Mouse (Mus musculus): ENCODE measurements around the gene Jmy. TPM values are rescaled to one million over a fixed set of nuclear protein-coding genes. Genes with fewer than 3 reads are reported as not detected.

Jmy gene
- polyA plus RNA-seq, 1 experiment from 2014 or later = 2.3 TPM

DNA sequence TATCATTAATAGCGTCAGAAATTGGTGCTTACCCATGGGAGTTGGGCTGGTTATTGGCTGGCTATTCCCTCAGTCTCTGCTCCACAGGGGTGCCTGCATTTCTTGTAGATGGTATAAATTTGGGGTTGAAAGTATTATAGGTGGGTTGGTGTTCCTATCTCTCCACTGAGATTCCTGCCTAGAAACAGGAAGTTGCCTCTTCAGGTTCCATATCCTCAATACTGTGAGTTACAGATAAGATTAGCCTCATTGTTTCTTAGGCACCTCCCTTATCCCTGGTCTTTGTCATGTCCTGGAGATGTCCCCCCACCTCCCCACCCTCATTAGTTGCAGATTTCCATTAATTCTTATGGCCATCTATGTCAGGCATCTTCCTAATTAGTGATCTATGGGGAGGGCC lies 115.1 kb downstream of the Jmy start:
- no peaks in the 10 kb centered on the region for H3K9me3 ChIP-seq
- H3K4me1 ChIP-seq = 0 out of 2 replicates have a peak, but pooled peaks cover 6% of the 10 kb centered on the region
- H3K27me3 ChIP-seq (ENCODE audit: poor library complexity, severe bottlenecking) = no peaks in the 10 kb centered on the region
- 95% methylated on average over 1 of the region's 1 CpGs for whole genome bisulfite sequencing
- H3K27ac ChIP-seq = no peak overlapping the region
- H3K36me3 ChIP-seq (replicated peaks) = no peaks in the 10 kb centered on the region
- no peak overlapping the region for H3K4me3 ChIP-seq
- no peak for DNase-seq (ENCODE audit: extremely low spot score, low spot score)

DNA sequence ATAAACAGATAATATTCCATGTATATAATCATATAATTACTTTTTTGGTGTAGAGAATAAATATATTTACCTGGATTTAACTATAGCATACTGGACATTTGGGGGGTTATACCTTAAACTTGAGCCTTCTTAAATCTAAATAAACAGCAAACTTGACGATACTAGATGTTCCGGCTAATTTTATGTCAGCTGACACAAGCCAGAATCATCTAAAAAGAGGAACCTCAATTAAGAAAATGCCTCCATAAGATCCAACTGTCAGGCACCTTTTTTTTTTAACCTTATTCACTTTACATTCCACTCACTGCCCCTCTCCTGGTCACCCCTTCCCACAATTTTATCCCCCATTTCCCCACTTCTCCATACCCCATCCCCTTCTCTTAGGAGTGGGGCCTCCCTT lies 116.0 kb downstream of the Jmy start:
- Histone ChIP-seq H3K4me1 (0 out of 2 replicates have a peak, but pooled peaks cover 3% of the 10 kb centered on the region), H3K9me3 (no peaks in the 10 kb centered on the region), H3K4me3 (no peak overlapping the region), H3K27me3 (ENCODE audit: poor library complexity, severe bottlenecking) (no peaks in the 10 kb centered on the region), H3K36me3 (replicated peaks) (no peaks in the 10 kb centered on the region), H3K27ac (no peak overlapping the region)
- 99% methylated on average over 2 of the region's 2 CpGs for WGBS
- DNase-seq (ENCODE audit: extremely low spot score, low spot score) = no peak

DNA sequence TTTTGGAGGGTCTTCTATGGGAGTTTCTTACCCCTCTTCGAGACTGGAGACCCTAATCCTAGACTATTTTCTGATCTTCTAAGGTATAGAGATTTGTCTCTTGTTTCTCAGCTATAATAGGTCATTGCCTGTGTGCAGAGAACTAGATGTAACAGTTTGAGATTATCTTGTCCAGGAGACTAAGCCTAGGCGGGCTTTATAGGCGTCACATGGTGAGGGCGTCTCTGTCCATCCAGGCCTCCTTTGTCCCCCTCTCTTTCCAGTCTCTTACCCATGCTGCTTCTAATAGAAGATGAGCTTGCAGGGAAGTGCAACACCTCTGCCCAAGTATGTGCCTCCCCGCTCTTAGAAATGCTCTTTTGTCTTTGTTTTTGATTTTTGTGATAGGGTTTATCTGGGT lies 116.5 kb downstream of the Jmy start:
- Histone ChIP-seq H3K4me3 (no peak overlapping the region), H3K27ac (no peak overlapping the region), H3K27me3 (ENCODE audit: poor library complexity, severe bottlenecking) (no peaks in the 10 kb centered on the region), H3K9me3 (no peaks in the 10 kb centered on the region), H3K4me1 (0 out of 2 replicates have a peak, but pooled peaks cover 3% of the 10 kb centered on the region), H3K36me3 (replicated peaks) (no peaks in the 10 kb centered on the region)
- DNase-seq (ENCODE audit: extremely low spot score, low spot score) = no peak
- WGBS = 86% methylated on average over 5 of the region's 5 CpGs

DNA sequence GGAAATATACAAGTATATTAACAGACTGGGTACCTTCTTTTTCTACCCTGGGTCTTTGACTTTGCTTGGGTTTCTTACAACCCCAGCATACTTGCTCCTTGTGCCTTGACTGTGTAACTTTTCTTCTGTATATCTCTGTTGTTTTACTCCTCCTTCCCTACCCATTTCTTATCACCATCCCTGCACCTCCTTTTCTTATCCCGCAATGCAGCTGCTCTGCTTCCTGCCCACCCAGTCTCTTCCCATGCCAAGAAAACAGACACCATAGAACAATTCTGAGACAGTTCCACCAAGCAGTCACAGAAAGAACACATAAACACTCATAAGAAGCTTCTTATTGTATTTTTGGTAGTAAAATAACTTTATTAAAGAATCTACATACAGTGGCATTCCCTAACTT lies 118.3 kb downstream of the Jmy start:
- H3K27me3 ChIP-seq (ENCODE audit: poor library complexity, severe bottlenecking) = no peaks in the 10 kb centered on the region
- H3K27ac ChIP-seq = no peak overlapping the region
- H3K4me1 ChIP-seq = 0 out of 2 replicates have a peak, but pooled peaks cover 3% of the 10 kb centered on the region
- no peaks in the 10 kb centered on the region for H3K9me3 ChIP-seq
- H3K36me3 ChIP-seq (replicated peaks) = no peaks in the 10 kb centered on the region
- WGBS = 88% methylated on average over 1 of the region's 1 CpGs
- no peak for DNase-seq (ENCODE audit: extremely low spot score, low spot score)
- H3K4me3 ChIP-seq = no peak overlapping the region

DNA sequence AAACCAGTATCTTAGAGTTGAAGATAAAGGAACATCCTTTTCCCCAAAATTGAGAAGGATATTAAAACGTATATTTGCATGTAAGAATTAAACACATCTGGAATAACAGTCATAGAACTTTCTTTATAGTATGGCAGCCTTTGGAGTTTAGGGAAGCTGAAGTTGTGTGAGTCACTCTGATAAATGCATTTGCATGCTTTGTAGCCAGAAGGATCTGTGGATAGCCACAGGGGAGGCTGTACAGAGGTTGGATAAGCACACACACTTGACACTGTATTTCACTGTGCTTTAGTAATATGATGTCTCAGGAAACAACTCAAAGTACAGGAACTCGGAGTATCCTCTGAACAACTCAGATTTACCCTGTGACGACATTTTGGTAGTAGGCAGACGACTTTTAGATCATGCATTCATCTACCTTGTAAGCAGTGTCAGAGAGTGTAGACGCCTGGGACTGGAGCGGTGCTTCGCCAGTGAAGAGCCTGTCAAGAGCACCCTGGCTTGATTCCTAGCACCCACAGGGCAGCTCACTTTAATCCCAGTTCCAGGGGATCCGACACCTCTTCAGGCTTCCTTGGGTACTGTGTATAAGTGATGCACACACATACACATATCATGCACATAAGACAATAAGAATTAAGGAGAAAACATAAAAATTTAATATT lies 119.1 kb downstream of the Jmy start:
- 92% methylated on average over 8 of the region's 8 CpGs for WGBS
- 0 out of 2 replicates have a peak, but pooled peaks cover 3% of the 10 kb centered on the region for H3K4me1 ChIP-seq
- DNase-seq (ENCODE audit: extremely low spot score, low spot score) = no peak
- H3K27me3 ChIP-seq (ENCODE audit: poor library complexity, severe bottlenecking) = no peaks in the 10 kb centered on the region
- no peaks in the 10 kb centered on the region for H3K36me3 ChIP-seq (replicated peaks)
- H3K4me3 ChIP-seq = no peak overlapping the region
- H3K27ac ChIP-seq = no peak overlapping the region
- H3K9me3 ChIP-seq = no peaks in the 10 kb centered on the region

Other genes starting within 250 kb of the Jmy start
- 7.9 TPM in 2 replicates for gene Homer1, start 200.2 kb downstream of the Jmy start, polyA plus RNA-seq (2016; fragmentation: Nextera tagmentation; extraction: Ambion mirVana)
- gene Bhmt, start 138.2 kb upstream of the Jmy start, polyA plus RNA-seq (2016; fragmentation: Nextera tagmentation; extraction: Ambion mirVana) = not detected in 2 replicates
- 0.11 and 0.16 TPM in 2 replicates for gene Bhmt2, start 174.5 kb upstream of the Jmy start, polyA plus RNA-seq (2016; fragmentation: Nextera tagmentation; extraction: Ambion mirVana)
- 0.15 TPM in 1 of 2 replicates, not detected in the other for gene Dmgdh, start 174.6 kb upstream of the Jmy start, polyA plus RNA-seq (2016; fragmentation: Nextera tagmentation; extraction: Ambion mirVana)

Data from forebrain, embryonic 10.5 days (tissue).